Mouse (Mus musculus): ENCODE data around the gene Cracr2b.

DNA sequence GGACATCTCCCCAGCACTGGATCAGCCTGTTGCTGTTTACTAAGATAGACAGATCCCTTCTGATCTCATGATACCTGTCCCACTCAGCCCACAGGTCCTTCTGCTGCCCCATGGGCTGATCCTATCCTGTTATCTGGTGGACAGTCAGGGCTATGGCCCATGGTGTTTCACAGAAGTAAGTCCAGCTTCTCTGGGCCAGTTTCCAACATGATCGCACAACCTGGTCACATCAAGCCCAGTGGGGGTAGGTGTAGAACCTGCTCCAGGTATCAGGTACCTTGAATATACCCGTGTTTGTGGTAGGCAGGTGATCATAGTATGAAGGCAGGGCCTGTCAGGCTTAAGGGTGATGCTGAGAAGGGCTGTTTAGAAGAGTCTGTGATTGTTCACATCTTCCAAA lies 34.5 kb downstream of the Cracr2b start:
- TF ChIP-seq CTCF (IDR thresholded peaks at IDR 0.05; ENCODE audit: low read depth) (no peak), EP300 (IDR thresholded peaks at IDR 0.05; ENCODE audit: low read depth) (no peak)
